9 mouse cellular contexts compared by ENCODE assay signal in the genomic region with DNA sequence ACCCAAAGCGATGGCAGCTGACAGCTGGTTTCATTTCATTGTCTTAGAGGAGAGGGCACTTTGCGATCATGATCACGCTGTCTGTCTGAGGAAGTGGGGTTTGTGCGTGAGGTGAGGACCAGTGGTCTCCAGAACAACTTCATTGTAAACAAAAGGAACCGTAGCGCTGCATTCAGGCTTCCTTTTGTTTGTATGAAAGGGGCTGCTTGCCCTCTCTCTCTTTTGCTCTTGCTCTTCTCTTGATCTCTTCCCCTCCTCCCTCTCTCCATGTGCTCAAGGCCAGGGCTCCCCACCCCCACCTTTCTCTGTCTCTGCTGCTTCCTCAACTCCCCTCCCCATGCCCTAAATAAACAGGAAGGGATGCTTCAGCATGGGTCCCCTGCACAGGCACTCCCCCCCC. TPM values are rescaled to one million over a fixed set of nuclear protein-coding genes. Genes with fewer than 3 reads are reported as not detected.
DNase-seq lines count a peak whose midpoint lies in the region; ATAC-seq and TF ChIP-seq lines count a peak whose summit lies in the region.
"Had no signal": no experiment of that assay in that cellular context is flagged by ENCODE, and none has a peak within 500 bp of the region (broad histone marks: within the 10 kb centered on the region; RNA-seq: fewer than 3 reads in every experiment).

No protein-coding gene starts in this region.

- peak overlapping the region in 1 of 2 experiments; percentile 7; a peak in 2 of 4 replicates for H3K4me3 ChIP-seq in heart, embryonic 14.5 days (ENCODE audit: control insufficient read depth in 1 of 2, insufficient read depth in 1 of 2, low read depth in 1 of 2, low read length in 2 of 2)
- H3K4me3 ChIP-seq in heart, adult 2 months: no peak overlapping the region
- H3K4me3 ChIP-seq in embryonic facial prominence, embryonic 13.5 days: no peak overlapping the region
- 0 out of 4 replicates have a peak overlapping the region, but pooled peaks of 1 of the 2 experiments have one; percentile 0 for H3K4me3 ChIP-seq in liver, embryonic 14.5 days (ENCODE audit: insufficient read depth in 1 of 2, low read depth in 2 of 2, low read length in 2 of 2)
- H3K4me3 ChIP-seq in stomach, embryonic 15.5 days (replicated peaks): no peak overlapping the region

- TF ChIP-seq POLR2A in heart, adult 2 months (IDR thresholded peaks at IDR 0.05; ENCODE audit: insufficient read depth, low read depth, low read length): no peak

- peaks cover 10 to 30% of the 10 kb centered on the region in 2 experiments for H3K4me1 ChIP-seq in heart, embryonic 14.5 days (ENCODE audit: control insufficient read depth in 2 of 2, insufficient read depth in 2 of 2, low read length in 2 of 2)
- H3K4me1 ChIP-seq in heart, adult 2 months (ENCODE audit: control insufficient read depth, insufficient read depth, low read length): no peaks in the 10 kb centered on the region
- H3K4me1 ChIP-seq in embryonic facial prominence, embryonic 13.5 days: peaks cover 20% of the 10 kb centered on the region
- H3K4me1 ChIP-seq in liver, embryonic 14.5 days (replicated peaks; ENCODE audit: control insufficient read depth in 2 of 2, insufficient read depth in 2 of 2, low read length in 1 of 2): peaks cover 0 to 11% of the 10 kb centered on the region in 2 experiments; a peak in 3 of 4 replicates
- peaks cover 12% of the 10 kb centered on the region for H3K4me1 ChIP-seq in stomach, embryonic 15.5 days

- no peak overlapping the region for H3K27ac ChIP-seq in heart, embryonic 14.5 days (replicated peaks in 1 of 2; ENCODE audit: control insufficient read depth in 1 of 2, insufficient read depth in 1 of 2, low read depth in 2 of 2, low read length in 2 of 2)
- no peak overlapping the region for H3K27ac ChIP-seq in heart, adult 2 months
- no peak overlapping the region for H3K27ac ChIP-seq in embryonic facial prominence, embryonic 13.5 days
- no peak overlapping the region for H3K27ac ChIP-seq in liver, embryonic 14.5 days
- H3K27ac ChIP-seq in stomach, embryonic 15.5 days: no peak overlapping the region

- no peaks in the 10 kb centered on the region for H3K9me3 ChIP-seq in heart, embryonic 14.5 days (ENCODE audit: control insufficient read depth, low read length)
- no peaks in the 10 kb centered on the region for H3K9me3 ChIP-seq in embryonic facial prominence, embryonic 13.5 days
- H3K9me3 ChIP-seq in liver, embryonic 14.5 days (ENCODE audit: control insufficient read depth, low read length): no peaks in the 10 kb centered on the region
- no peaks in the 10 kb centered on the region for H3K9me3 ChIP-seq in stomach, embryonic 15.5 days
- H3K9me3 ChIP-seq: G1E had no signal

- DNase-seq in heart, adult 2 months: no peak
- no peak for DNase-seq in liver, embryonic 14.5 days (ENCODE audit: low read depth in 3 of 3, low spot score in 3 of 3)
- no peak for DNase-seq in layer of hippocampus, adult 11-12 months (ENCODE audit: low spot score)
- DNase-seq in spleen, adult 12 weeks (ENCODE audit: low spot score): no peak
- DNase-seq in natural killer cell, adult 2 months (ENCODE audit: low spot score in 2 of 2): no peak

- H3K36me3 ChIP-seq in heart, embryonic 14.5 days (ENCODE audit: control insufficient read depth, insufficient read depth, low read length): no peaks in the 10 kb centered on the region
- no peaks in the 10 kb centered on the region for H3K36me3 ChIP-seq in heart, adult 2 months (ENCODE audit: control insufficient read depth, insufficient read depth, low read length)
- no peaks in the 10 kb centered on the region for H3K36me3 ChIP-seq in embryonic facial prominence, embryonic 13.5 days
- H3K36me3 ChIP-seq in liver, embryonic 14.5 days (replicated peaks; ENCODE audit: control insufficient read depth, insufficient read depth, low read depth): no peaks in the 10 kb centered on the region
- H3K36me3 ChIP-seq in stomach, embryonic 15.5 days: no peaks in the 10 kb centered on the region
- H3K36me3 ChIP-seq: G1E had no signal

- no peak overlapping the region for H3K9ac ChIP-seq in heart, embryonic 14.5 days (ENCODE audit: low read length)
- H3K9ac ChIP-seq in heart, adult 2 months (ENCODE audit: low read depth, low read length): no peak overlapping the region
- no peak overlapping the region for H3K9ac ChIP-seq in embryonic facial prominence, embryonic 13.5 days
- no peak overlapping the region for H3K9ac ChIP-seq in liver, embryonic 14.5 days (replicated peaks)
- H3K9ac ChIP-seq in stomach, embryonic 15.5 days: no peak overlapping the region

- intact Hi-C loops in heart, adult 2 months (cut with DNase I): no loop called here

- ATAC-seq in heart, embryonic 14.5 days (ENCODE audit: insufficient number of reproducible peaks, insufficient read depth, low FRiP score, low read depth): no peak
- ATAC-seq in embryonic facial prominence, embryonic 13.5 days (ENCODE audit: insufficient number of reproducible peaks, insufficient read depth, low FRiP score, low TSS enrichment, low read depth): no peak
- ATAC-seq in liver, embryonic 14.5 days (ENCODE audit: insufficient read depth): no peak
- ATAC-seq in stomach, embryonic 15.5 days (ENCODE audit: insufficient read depth, low FRiP score, low read depth): no peak

- no peak for TF ChIP-seq CTCF in heart, adult 2 months (IDR thresholded peaks at IDR 0.05)
- TF ChIP-seq CTCF in liver, embryonic 14.5 days (IDR thresholded peaks at IDR 0.05; ENCODE audit: low read depth): no peak

- H3K79me2 ChIP-seq in heart, adult 2 months (replicated peaks; ENCODE audit: control insufficient read depth, insufficient read depth, low read length): no peaks in the 10 kb centered on the region

- 16% methylated on average over 6 of the region's 6 CpGs for WGBS in heart, embryonic 14.5 days
- 36% methylated on average over 6 of the region's 6 CpGs for WGBS in heart, adult 2 months
- 22% methylated on average over 6 of the region's 6 CpGs for WGBS in embryonic facial prominence, embryonic 13.5 days
- 5% methylated on average over 6 of the region's 6 CpGs for WGBS in liver, embryonic 14.5 days (ENCODE audit: insufficient replicate concordance)
- 31% methylated on average over 6 of the region's 6 CpGs for WGBS in stomach, embryonic 15.5 days

- peak overlapping the region; percentile 60 for H3K4me2 ChIP-seq in heart, embryonic 14.5 days (ENCODE audit: low read length)
- H3K4me2 ChIP-seq in embryonic facial prominence, embryonic 13.5 days: peak overlapping the region; percentile 53
- H3K4me2 ChIP-seq in liver, embryonic 14.5 days (ENCODE audit: low read depth): peak overlapping the region; percentile 22; the same call in 1 of the 2 replicates
- H3K4me2 ChIP-seq in stomach, embryonic 15.5 days: peak overlapping the region; percentile 32

- no peak for TF ChIP-seq EP300 in heart, adult 2 months (IDR thresholded peaks at IDR 0.05; ENCODE audit: insufficient read depth, low read depth, low read length)
- TF ChIP-seq EP300 in liver, embryonic 14.5 days (IDR thresholded peaks at IDR 0.05; ENCODE audit: low read depth): no peak

- H3K27me3 ChIP-seq in heart, embryonic 14.5 days (ENCODE audit: control insufficient read depth, insufficient read depth, low read length): no peaks in the 10 kb centered on the region
- H3K27me3 ChIP-seq in heart, adult 2 months (ENCODE audit: control insufficient read depth, insufficient read depth, low read length): no peaks in the 10 kb centered on the region
- no peaks in the 10 kb centered on the region for H3K27me3 ChIP-seq in embryonic facial prominence, embryonic 13.5 days
- no peaks in the 10 kb centered on the region for H3K27me3 ChIP-seq in liver, embryonic 14.5 days (ENCODE audit: control insufficient read depth, insufficient read depth, low read length)
- H3K27me3 ChIP-seq in stomach, embryonic 15.5 days (replicated peaks): no peaks in the 10 kb centered on the region

RNA-seq across cellular contexts. Expression of a gene that starts 51.0 kb away (rescaled TPM):
- polyA plus RNA-seq in heart, embryonic 14.5 days (2014; fragmentation: Nextera tagmentation; extraction: Ambion mirVana): 124 and 133 TPM in 2 replicates
- 10 to 100 TPM; 66.6 to 66.7 TPM for total RNA-seq in heart, adult 2 months (2021)
- 10.5 and 21.2 TPM in 2 replicates for polyA plus RNA-seq in heart, adult 2 months (2012; rRNA removed)
- polyA plus RNA-seq in embryonic facial prominence, embryonic 13.5 days (2015; fragmentation: Nextera tagmentation; extraction: Ambion mirVana): 285 and 293 TPM in 2 replicates
- 43.7 and 117 TPM in 2 replicates for polyA plus RNA-seq in liver, embryonic 14.5 days (2012; rRNA removed)
- 103 and 109 TPM in 2 replicates for polyA plus RNA-seq in liver, embryonic 14.5 days (2014; fragmentation: Nextera tagmentation; extraction: Ambion mirVana)
- polyA plus RNA-seq in stomach, embryonic 15.5 days (2015; fragmentation: Nextera tagmentation; extraction: Ambion mirVana): 188 and 214 TPM in 2 replicates
